In the genomic region with DNA sequence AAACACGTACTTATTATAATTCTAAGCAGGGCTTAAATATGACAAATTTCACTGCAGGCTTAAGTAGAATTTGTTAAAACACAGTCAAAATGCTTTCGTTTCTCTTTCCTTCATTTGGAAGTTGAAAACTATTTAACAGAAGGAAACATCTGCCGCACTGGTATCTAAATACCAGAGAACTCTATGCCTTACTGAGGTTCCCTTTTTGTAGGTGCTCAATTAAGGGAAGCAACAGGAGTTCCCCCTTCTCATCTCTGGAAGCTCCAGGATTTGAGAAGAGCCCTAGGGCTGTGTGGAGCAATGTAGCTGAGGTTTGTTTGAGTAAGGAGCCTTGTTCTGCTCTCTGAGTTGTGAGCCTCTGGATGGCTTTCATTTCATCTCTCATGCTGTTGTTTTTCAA, we compare ENCODE assay signal across 27 mouse cellular contexts.
DNase-seq lines count a peak whose midpoint lies in the region; ATAC-seq lines count a peak whose summit lies in the region.
"Had no signal": no experiment of that assay in that cellular context is flagged by ENCODE, and none has a peak within 500 bp of the region (broad histone marks: within the 10 kb centered on the region; RNA-seq: fewer than 3 reads in every experiment).

No protein-coding gene starts in this region.

- H3K4me3 ChIP-seq in kidney, embryonic 14.5 days (ENCODE audit: low read length) = no peak overlapping the region
- H3K4me3 ChIP-seq: embryonic facial prominence, embryonic 12.5 days; embryonic facial prominence, embryonic 15.5 days; gastrocnemius, adult 2 months; heart, embryonic 12.5 days; heart, embryonic 15.5 days had no signal

- 87% methylated on average over 3 of the region's 3 CpGs for WGBS in kidney, embryonic 14.5 days

- peak; percentile 98 for ATAC-seq in granulocyte monocyte progenitor cell, adult 5-6 weeks (replicated peaks; ENCODE audit: poor library complexity, severe bottlenecking)
- ATAC-seq in megakaryocyte, adult 5-6 weeks (ENCODE audit: poor library complexity, severe bottlenecking) = peak; percentile 96
- ATAC-seq in activated CD4-positive, CD25-positive, alpha-beta regulatory T cell, adult 4 months = no peak
- no peak for ATAC-seq in kidney, embryonic 14.5 days (ENCODE audit: low FRiP score, low TSS enrichment)
- ATAC-seq: forebrain, embryonic 14.5 days; forebrain, postnatal 0 days; hindbrain, postnatal 0 days; inflammation-experienced regulatory T-cells, adult 6 months; intestine, postnatal 0 days had no signal

- H3K27ac ChIP-seq in kidney, embryonic 14.5 days (ENCODE audit: low read depth, low read length) = no peak overlapping the region
- H3K27ac ChIP-seq: embryonic facial prominence, embryonic 12.5 days; embryonic facial prominence, embryonic 15.5 days; gastrocnemius, adult 2 months; heart, embryonic 15.5 days; hindbrain, embryonic 14.5 days; hindbrain, postnatal 0 days had no signal

- H3K9ac ChIP-seq in kidney, embryonic 14.5 days (ENCODE audit: low read depth, low read length) = no peak overlapping the region
- H3K9ac ChIP-seq: embryonic facial prominence, embryonic 12.5 days; embryonic facial prominence, embryonic 15.5 days; forebrain, postnatal 0 days; heart, embryonic 12.5 days; heart, embryonic 15.5 days; hindbrain, embryonic 14.5 days had no signal

- H3K4me2 ChIP-seq in kidney, embryonic 14.5 days (replicated peaks; ENCODE audit: low read depth, low read length) = no peak overlapping the region
- H3K4me2 ChIP-seq: embryonic facial prominence, embryonic 12.5 days; embryonic facial prominence, embryonic 15.5 days; heart, embryonic 12.5 days; heart, embryonic 15.5 days; hindbrain, embryonic 14.5 days had no signal

- H3K9me3 ChIP-seq in kidney, embryonic 14.5 days (ENCODE audit: control insufficient read depth, low read length) = no peaks in the 10 kb centered on the region
- H3K9me3 ChIP-seq: embryonic facial prominence, embryonic 12.5 days; embryonic facial prominence, embryonic 15.5 days; heart, embryonic 12.5 days; heart, embryonic 15.5 days had no signal

- no peaks in the 10 kb centered on the region for H3K27me3 ChIP-seq in kidney, embryonic 14.5 days (ENCODE audit: control insufficient read depth, insufficient read depth, low read length)
- H3K27me3 ChIP-seq: embryonic facial prominence, embryonic 12.5 days; embryonic facial prominence, embryonic 15.5 days; heart, embryonic 12.5 days; heart, embryonic 15.5 days had no signal

- no peaks in the 10 kb centered on the region for H3K4me1 ChIP-seq in kidney, embryonic 14.5 days (ENCODE audit: control insufficient read depth, insufficient read depth, low read length)
- H3K4me1 ChIP-seq: embryonic facial prominence, embryonic 12.5 days; embryonic facial prominence, embryonic 15.5 days; heart, embryonic 12.5 days; heart, embryonic 15.5 days had no signal

- peak; percentile 78 for DNase-seq in MEL-GATA-1-ER (ENCODE audit: extremely low read depth, low read depth)
- DNase-seq in layer of hippocampus, adult 8-10 months (ENCODE audit: low spot score in 2 of 2) = no peak
- DNase-seq: adrenal gland, adult 2 months; adrenal gland, postnatal 14 days; cerebellum, adult 18-20 months; cerebellum, adult 9-10 months; cerebellum, postnatal 14 days; forebrain, postnatal 0 days; gastrocnemius, adult 2 months; gastrocnemius, postnatal 14 days; heart, adult 18-20 months; heart, postnatal 10 days; heart, postnatal 36 days had no signal

- H3K36me3 ChIP-seq in kidney, embryonic 14.5 days (ENCODE audit: control insufficient read depth, insufficient read depth, low read length) = no peaks in the 10 kb centered on the region
- H3K36me3 ChIP-seq: embryonic facial prominence, embryonic 12.5 days; embryonic facial prominence, embryonic 15.5 days; G1E; heart, embryonic 12.5 days; heart, embryonic 15.5 days had no signal

Comparison
In these comparisons a context has a peak if more than half of its experiments do, and no peak if none do; other contexts are left out.
1. ATAC-seq: peak in granulocyte monocyte progenitor cell, adult 5-6 weeks (single experiment) and megakaryocyte, adult 5-6 weeks (single experiment); none in activated CD4-positive, CD25-positive, alpha-beta regulatory T cell, adult 4 months (single experiment) and kidney, embryonic 14.5 days (single experiment).